Mouse (Mus musculus) cerebellum, adult 11-12 months (tissue): ENCODE measurements around the gene Tet1.
"Not testable (repeated sequence)": the region's sequence is repeated elsewhere in the genome, so short reads cannot be mapped to it uniquely, and the experiment has no call there.

ENCODE experiments used
- DNase-seq: peaks from one replicate; pipeline ENCODE4 v3.0.0; 2022

The Tet1 gene

DNA sequence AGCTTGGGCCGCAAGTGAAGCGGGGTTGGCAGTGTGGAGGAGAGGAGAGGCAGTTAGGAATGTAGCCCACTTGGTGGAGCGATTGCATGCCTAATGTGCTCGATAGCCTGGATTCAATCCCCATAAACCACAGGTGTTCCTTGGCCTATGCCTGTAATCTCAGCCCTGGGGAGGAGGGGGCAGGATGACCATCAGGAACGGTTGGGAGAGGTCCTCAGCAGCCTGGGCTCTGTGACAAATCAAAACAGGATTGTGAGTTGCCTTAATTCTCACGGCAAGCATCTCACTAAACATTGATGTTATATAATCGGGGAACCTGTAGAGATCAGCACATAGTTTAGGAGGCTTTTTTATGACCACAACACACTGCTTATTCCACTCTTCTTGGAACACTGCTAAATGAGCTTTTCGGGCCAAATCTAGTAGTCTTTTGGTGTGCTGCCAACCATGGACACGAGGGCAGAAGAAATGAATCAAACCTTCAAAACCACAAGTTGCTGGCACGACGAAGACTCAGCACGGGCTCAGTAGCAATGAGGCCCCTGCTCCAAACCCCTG lies 61.6 kb downstream of the Tet1 start:
- DNase-seq, result peak; percentile 73

DNA sequence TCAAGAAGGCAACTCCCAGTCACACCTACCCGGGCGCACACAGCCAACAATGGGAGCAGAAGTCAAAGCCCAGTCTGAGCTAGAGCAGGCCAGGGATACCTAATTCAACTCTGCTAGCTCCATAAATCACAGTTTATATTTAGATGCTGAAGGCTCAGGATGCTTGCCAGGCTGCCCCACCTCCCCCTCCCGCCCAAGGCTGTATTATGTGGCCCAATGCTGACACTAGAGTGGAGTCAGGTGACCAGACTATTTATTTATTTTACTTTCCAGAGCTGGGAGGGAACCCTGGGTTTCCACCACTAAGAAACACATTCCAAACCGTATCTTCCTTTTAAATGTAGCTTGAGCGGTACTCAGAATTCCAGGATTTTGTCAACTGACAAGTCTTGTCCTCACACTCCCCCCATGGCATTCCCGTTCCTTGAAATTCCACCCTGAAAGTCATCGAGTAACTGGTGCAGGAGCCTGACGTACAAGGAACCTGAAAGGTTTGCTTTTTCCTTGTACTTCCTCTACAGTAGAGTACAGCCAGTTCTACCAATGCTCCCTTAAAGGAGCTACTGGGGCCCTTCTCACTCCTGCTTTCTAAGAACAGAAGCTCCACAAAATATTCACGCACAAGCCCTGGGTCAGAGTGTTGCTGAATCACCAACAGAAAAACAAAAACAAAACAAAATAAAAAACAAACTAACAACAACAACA lies 64.9 kb downstream of the Tet1 start:
- DNase-seq, result no peak

DNA sequence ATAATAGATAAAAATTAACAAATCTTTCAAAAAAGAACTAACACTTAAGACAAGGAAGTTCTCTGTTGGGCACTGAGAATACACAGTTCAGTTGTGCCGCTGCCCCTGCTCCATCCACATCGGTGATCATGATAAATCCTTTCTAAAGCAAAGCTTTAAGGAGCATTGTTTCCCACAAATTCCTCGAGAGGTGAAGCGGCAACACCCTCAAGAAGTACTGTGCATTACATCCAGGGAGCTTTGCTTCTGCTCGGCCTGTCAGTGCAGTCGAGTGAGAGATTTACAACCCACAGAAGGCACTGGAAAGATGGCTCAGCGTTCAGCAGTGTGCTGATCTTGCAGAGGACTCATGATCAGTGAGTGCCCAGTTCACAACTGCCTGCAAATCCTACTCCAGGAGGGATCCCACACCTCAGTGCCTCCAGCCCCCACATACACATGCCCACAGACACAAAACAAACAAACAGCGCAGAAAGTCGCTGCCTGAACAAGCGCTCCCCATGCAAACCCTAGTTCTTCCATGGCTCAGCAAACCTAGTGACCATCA lies 66.8 kb downstream of the Tet1 start:
- no peak for DNase-seq

DNA sequence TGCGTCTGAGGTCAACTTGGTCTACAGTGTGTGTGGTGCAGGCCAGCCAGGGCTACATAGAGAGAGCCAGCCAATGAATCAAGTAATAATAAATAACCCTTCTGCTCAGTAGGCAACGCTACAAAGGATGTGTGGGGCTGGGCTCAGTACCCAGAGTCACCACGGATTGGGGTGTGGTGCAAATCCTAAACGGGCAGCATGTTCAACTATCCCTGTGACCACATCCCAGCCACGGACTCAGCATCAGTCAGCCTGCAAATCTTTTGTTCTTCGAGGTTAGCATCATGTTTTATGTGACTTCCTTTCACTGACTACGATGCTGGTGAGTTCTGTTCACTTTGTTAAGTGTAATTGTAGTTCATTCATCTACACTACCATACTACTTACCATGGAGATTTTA lies 68.1 kb downstream of the Tet1 start:
- no peak for DNase-seq

DNA sequence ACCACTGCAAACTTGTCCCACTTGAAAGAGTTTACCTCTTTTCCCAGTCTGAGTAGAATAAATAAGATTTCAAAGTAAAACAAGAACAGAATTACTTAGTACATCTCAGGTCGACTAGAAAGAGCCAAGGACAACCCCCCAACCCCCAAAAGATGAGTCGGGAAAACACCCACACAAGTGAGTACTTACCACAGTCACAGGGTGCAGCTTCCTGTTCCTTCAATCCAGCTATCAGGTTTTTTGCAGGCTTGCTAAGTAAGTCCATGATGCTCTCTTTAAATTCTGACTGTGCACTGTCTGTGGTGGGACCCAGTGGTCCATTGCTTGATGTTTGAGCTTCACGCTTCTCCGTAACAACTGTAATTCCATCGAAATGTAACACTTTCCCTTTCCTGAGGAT lies 70.8 kb downstream of the Tet1 start:
- DNase-seq, result no peak

DNA sequence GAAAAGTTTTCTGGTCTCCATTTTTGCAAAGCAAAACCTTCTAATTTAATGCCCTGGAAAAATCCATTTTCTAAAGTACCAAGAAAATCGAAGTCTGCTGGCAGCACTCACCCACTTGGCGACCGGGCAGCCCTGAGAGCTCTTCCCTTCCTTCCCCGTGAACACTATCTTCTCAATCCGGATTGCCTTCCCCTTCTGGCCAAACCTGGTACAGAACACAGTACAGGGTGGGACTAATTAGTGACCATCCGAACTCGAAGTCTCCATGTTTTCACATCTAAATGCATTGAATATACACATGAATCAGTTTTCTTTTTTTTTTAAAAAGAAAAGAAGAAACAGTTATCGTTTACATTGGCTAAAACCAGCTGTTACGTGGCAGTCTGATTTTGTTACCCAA lies 76.0 kb downstream of the Tet1 start:
- DNase-seq, result no peak

DNA sequence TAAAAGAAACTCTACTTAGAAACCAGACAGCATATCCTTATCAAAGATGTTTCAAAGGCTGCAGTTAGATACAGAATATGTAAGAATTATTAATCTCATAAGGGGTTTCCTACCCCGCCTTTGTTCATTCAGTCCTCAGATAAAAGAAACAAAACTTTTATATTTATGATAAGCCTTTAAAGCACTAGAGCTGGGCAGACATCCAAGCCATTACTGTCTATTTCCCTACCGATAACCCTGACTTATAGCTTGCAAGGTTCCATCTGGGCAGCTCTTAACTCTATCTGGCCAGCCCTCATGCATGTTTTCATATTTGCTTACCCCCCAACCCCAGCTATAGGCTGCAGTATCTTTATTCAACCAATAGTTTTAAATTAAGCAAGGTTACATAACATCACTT lies 77.2 kb downstream of the Tet1 start:
- no peak for DNase-seq

DNA sequence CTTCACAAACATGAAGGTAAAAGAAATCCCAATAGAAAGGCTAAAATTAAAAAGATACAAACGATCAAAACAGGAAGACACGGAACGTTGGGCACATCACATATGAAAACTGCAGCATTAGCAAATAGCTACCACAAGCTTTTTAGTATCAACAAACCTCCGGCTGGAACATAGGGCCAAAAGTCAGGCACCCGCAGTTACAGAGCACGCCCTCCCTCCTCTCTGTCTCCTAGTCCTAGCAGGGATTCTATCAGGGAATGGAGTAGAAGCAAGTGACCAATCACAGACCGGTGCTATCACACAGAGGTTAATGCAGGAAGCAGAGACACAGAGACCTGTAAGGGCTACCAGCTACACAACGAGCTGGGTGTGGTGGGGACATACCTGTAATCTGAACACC lies 84.3 kb downstream of the Tet1 start:
- no peak for DNase-seq

DNA sequence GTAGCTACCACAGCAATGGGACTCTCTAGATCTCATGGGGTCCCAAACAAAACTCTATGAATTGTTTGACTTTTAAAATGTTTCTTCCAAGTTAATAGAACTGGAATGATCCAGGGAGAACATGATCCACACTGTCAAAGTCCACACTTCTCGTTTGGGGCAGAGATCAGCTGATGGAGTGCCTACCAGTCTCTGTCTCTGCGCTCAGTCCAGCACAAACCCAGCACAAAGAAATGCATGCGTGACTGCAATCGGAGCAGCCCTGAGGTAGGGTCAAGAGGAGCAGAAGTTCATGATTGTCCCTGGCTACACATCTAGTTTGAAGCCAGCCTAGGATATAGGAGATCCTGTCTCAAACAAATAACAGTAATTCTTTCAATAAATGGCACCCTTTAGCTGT lies 85.4 kb downstream of the Tet1 start:
- no peak for DNase-seq

DNA sequence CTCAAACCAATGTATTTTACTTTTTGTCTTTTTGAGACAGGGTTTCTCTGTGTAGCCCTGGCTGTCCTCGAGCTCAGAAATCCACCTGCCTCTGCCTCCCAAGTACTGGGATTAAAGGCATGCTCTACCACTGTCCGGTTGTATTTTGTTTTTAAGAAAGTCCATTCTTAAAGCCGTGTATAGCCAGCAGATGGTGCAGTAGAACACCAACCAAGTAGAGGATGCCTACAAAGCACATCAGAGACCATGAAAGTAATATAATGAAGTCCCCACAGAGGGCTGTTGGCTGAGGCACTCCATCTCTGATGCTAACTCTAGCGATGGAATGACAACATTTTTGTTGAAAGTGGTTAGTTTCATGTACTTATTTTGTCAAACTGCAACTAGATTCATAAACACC lies 98.8 kb downstream of the Tet1 start:
- no peak for DNase-seq

DNA sequence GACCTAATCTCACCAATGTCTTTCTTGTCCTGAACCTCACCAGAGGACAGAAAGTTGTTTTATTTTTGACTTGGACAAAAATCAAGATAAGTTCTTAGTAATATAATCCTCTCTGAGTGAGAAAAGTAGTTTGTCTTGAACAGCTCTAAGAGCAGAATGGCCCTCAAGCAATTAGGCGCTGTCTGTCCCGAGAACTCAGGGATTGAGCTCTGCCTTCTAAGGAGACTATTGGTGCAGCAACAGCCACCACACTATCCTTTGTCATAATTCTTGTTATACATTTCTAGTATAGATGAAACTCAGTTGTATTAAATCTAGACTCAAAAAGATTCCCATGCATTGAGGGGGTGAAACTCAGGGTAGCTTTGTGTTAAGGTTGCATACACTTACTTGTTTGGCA lies 100.0 kb downstream of the Tet1 start:
- DNase-seq, result no peak

DNA sequence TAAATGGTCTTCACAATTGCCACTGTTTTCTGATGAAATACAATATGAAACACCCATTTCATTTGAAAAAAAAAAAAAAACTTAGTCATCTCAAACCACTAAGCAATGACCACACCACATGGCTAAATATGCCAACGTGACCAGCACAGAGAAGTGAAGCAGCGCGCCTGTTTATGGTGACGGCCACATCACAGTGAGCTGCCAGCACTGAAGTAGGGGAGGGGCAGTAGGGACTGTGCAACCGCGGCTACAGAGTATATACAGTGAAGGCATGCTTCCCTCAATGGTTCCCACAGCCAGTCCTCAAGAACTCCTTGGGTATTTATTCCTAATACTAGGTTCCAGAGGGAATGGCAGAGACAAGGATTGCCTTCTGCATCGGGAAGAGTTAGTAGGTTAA lies 100.5 kb downstream of the Tet1 start:
- DNase-seq, result no peak

DNA sequence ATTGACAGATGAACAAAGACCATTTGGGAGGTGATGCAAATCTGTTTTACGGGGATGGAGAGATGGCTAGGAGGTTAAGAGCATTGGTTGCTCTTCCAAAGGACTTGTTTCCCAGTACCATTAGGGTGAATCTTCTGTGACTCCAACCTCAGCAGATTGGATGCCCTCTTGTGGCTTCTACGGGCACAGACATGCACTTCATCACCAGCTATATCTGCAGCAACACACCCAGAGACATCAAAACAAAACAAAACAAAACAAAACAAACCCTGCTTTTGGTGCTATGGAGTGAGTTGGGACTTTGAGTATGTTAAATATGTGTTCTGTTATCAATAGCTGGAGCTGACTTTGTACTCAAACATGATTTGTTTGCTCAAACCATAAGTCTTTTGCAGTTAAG lies 104.7 kb downstream of the Tet1 start:
- no peak for DNase-seq

DNA sequence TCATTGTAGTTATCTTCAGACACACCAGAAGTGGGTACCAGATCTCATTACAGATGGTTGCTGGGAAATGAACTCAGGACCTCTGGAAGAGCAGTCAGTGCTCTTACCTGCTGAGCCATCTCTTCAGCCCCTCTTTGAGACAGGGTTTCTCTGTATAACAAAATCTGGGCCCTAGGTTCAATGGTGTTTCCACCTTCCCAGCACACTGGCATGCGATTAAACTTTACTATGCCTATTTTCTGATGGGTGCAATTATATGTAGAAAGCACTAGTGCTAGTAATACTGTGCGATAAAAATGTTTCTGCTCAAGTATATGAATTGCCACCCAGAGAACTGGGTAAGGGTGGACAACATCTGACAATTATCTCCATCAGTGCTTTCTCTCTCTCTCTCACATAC lies 105.5 kb downstream of the Tet1 start:
- DNase-seq, result no peak

DNA sequence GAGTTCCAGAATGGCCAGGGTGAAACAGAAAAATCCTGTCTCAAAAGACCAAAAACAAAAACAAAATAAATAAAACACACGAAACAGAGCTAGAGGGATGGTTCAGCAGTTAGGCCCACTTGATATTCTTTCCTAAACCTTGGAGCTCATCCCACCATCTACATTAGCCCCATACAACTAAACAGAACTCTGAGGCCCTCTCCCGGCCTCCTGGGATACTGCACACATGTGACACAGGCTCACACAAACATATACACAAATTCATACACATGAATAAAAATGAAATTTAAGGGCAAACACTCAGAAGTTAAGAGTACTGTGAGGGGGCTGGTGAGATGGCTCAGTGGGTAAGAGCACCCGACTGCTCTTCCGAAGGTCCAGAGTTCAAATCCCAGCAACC lies 114.6 kb downstream of the Tet1 start:
- no peak for DNase-seq

DNA sequence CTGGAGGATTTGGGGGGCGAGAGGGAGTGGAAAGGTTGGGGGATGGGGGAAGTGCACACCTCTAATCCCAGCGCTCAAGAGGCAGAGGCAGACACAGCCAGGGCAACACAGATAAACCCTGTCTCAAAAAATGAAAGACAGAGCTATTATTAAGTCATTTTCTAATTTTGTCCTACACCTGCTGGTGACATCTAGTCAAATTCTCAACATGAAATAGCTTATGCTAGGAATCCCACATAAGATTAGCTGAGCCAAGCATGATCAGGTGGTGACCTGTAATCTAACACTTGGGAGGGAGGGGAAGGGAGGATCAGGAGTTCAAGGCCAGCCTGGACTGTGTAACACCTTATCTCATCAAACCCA lies 115.7 kb downstream of the Tet1 start:
- no peak for DNase-seq

DNA sequence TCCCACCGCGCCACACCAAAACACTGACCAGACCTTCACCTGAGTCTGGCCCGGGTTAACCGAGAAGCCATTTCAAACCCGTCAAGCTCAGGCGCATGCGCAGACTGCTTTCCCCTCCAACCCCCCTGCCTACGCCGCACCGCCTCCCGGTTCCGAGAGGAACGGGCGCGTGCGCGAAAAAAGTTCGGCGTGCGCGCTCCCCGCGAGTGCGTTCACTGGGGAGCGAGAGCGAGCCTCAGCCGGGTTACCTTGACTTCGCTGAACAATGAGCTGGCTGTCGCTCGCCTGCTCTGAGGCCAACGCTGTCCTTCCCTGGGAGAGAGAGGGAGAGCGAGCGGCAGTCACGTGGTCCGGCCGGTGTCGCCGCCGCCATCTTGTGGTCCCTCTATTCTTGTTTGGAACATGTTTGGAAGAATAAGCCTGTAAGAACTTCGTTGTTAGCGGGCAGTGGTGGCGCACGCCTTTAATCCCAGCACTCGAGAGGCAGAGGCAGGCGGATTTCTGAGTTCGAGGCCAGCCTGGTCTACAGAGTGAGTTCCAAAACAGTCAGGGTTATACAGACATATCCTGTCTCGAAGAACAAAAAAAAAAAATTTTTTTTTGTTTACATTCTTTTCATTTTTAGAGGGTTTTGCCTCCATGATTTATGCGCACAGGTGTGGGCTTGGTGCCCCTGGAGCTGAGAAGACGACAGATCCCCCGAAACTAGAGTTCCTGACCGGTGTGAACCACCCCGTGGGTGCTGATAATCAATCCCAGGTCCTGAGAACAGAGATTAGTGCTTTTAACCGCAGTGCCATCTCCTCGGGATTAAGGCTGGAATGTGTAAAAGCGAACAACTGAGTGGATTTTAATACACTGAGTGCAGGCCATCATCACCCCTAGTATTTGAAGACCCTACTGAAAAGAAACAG lies 116.4 kb downstream of the Tet1 start, which contains the start of gene Ccar1:
Ccar1 (minus strand) TSS at position 110 of the 914 bp plus-strand sequence.
- peak; percentile 99 for DNase-seq

DNA sequence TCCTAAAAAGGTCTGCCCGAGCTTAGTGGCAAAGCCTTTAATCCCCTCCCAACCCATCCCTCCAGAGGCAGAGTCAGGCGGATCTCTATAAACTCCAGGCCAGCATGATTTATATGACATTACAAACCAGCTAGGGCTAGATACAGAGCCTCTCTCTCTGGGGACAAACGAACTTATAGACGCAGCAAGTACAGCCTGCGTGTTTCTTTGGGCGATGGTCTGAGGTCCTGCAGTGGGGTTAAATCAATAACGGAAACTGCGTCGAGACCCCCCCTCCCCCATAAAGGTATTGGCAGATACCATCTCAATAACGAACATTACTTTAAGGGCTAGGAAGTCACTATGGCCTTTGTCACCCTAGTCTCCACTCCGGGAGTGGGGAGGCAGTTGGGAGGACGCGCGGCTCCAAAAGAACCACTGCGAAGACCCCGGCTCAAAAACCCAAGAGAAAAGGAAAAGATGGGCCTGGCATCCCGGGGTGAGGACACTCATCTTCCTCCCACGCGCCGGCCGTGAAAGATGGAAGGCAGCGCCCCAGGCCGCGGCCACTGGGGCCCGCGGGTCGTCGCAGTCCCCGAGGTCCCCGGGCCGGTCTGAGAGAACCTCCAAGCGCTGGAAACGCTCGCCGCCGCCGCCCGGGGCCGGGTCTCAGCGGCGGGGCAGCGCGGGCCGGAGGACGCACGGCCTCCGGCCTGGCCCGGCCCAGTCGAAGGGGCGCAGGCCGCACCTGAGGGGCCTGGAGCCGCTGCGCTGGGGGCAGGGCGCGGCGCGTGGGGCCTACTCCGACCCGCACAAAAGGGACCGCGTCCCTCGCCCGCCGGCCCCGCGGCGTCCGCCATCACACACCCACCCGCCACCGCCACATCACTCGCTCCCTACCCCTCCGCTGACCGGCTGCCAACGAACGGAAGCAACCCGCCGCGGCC lies 117.3 kb downstream of the Tet1 start:
- no peak for DNase-seq

DNA sequence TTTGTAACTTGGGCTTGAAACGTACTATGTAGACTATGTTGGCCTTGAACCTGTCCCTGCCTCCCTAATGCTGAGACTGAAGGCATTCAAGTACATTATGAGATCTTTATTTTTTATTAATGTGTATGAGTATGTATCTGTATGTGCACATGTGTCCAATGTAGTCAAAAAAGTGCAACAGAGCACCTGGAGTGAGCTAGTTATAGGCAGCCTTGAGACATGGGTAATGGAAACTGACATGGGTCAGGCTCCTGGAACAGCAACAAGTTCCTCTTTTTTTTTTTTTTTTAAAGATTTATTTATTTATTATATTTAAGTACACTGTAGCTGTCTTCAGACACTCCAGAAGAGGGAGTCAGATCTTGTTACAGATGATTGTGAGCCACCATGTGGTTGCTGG lies 127.0 kb downstream of the Tet1 start:
- DNase-seq, result not testable (repeated sequence)
